29 mouse cellular contexts compared by ENCODE assay signal in genomic region chr1:131213361-131213760, GRCm38 (mm10). TPM values are rescaled to one million over a fixed set of nuclear protein-coding genes. Genes with fewer than 3 reads are reported as not detected.
DNase-seq lines count a peak whose midpoint lies in the region; ATAC-seq and TF ChIP-seq lines count a peak whose summit lies in the region.
"Had no signal": no experiment of that assay in that cellular context is flagged by ENCODE, and none has a peak within 500 bp of the region (broad histone marks: within the 10 kb centered on the region; RNA-seq: fewer than 3 reads in every experiment).

No protein-coding gene starts in this region.

- H3K9ac ChIP-seq in heart, postnatal 0 days (replicated peaks; ENCODE audit: low read depth, low read length), result 0 out of 2 replicates have a peak overlapping the region, but pooled peaks have one; percentile 30
- no peak overlapping the region for H3K9ac ChIP-seq in limb, embryonic 14.5 days (ENCODE audit: low read depth, low read length, severe bottlenecking)
- H3K9ac ChIP-seq: embryonic facial prominence, embryonic 12.5 days; forebrain, embryonic 15.5 days; heart, embryonic 15.5 days; hindbrain, embryonic 13.5 days; limb, embryonic 12.5 days; liver, embryonic 12.5 days; liver, postnatal 0 days had no signal

- no peak for DNase-seq in heart, postnatal 0 days (ENCODE audit: low spot score)
- no peak for DNase-seq in heart, adult 18-20 months
- peak; percentile 20 for DNase-seq in limb, embryonic 14.5 days (ENCODE audit: low spot score)
- no peak for DNase-seq in limb, embryonic 10.5 days (ENCODE audit: low spot score)
- peak; percentile 34 for DNase-seq in lung, postnatal 10 days
- no peak for DNase-seq in lung, adult 2 months
- DNase-seq in gastrocnemius, postnatal 25 days, result no peak
- DNase-seq: adrenal gland, postnatal 14 days; cerebellum, adult 11 months; cerebellum, adult 9-10 months; cerebellum, postnatal 36 days; gastrocnemius, postnatal 36 days; heart, adult 2 months; heart, postnatal 36 days; kidney, adult 2 months; kidney, postnatal 36 days; liver, postnatal 0 days; right cerebral cortex, postnatal 4 days had no signal

- no peak overlapping the region for H3K4me2 ChIP-seq in heart, postnatal 0 days (ENCODE audit: low read depth, low read length)
- H3K4me2 ChIP-seq in limb, embryonic 14.5 days (replicated peaks; ENCODE audit: low read depth, low read length, severe bottlenecking), result no peak overlapping the region
- H3K4me2 ChIP-seq: embryonic facial prominence, embryonic 12.5 days; forebrain, embryonic 15.5 days; heart, embryonic 15.5 days; hindbrain, embryonic 13.5 days; limb, embryonic 12.5 days; liver, embryonic 12.5 days; midbrain, embryonic 11.5 days had no signal

- no peak for TF ChIP-seq EP300 in heart, postnatal 0 days (IDR thresholded peaks at IDR 0.05; ENCODE audit: low read depth)

- no peak overlapping the region; the same call in 1 of the 2 replicates for H3K27ac ChIP-seq in heart, postnatal 0 days (ENCODE audit: low read depth)
- H3K27ac ChIP-seq in limb, embryonic 14.5 days (replicated peaks; ENCODE audit: low read depth, low read length), result no peak overlapping the region
- no peak overlapping the region for H3K27ac ChIP-seq in limb, embryonic 10.5 days
- H3K27ac ChIP-seq: embryonic facial prominence, embryonic 12.5 days; forebrain, embryonic 10.5 days; forebrain, embryonic 15.5 days; heart, adult 2 months; heart, embryonic 15.5 days; hindbrain, embryonic 13.5 days; layer of hippocampus, adult 2 months; limb, embryonic 12.5 days; liver, embryonic 12.5 days had no signal

- no peaks in the 10 kb centered on the region for H3K36me3 ChIP-seq in heart, postnatal 0 days (replicated peaks; ENCODE audit: control insufficient read depth, insufficient read depth, low read length)
- H3K36me3 ChIP-seq in limb, embryonic 14.5 days (ENCODE audit: control insufficient read depth, insufficient read depth, low read length), result no peaks in the 10 kb centered on the region
- H3K36me3 ChIP-seq in limb, embryonic 10.5 days, result no peaks in the 10 kb centered on the region
- H3K36me3 ChIP-seq: embryonic facial prominence, embryonic 12.5 days; forebrain, embryonic 10.5 days; forebrain, embryonic 15.5 days; heart, embryonic 15.5 days; hindbrain, embryonic 13.5 days; limb, embryonic 12.5 days; liver, embryonic 12.5 days had no signal

- no peak overlapping the region for H3K4me3 ChIP-seq in heart, postnatal 0 days (ENCODE audit: low read depth, low read length)
- H3K4me3 ChIP-seq in limb, embryonic 14.5 days (replicated peaks; ENCODE audit: low read length), result no peak overlapping the region
- H3K4me3 ChIP-seq in limb, embryonic 10.5 days, result no peak overlapping the region
- no peak overlapping the region for H3K4me3 ChIP-seq in lung, adult 2 months (replicated peaks; ENCODE audit: extremely low read depth, low read depth, low read length)
- H3K4me3 ChIP-seq: embryonic facial prominence, embryonic 12.5 days; forebrain, embryonic 10.5 days; forebrain, embryonic 15.5 days; heart, adult 2 months; heart, embryonic 15.5 days; hindbrain, embryonic 13.5 days; layer of hippocampus, adult 2 months; limb, embryonic 12.5 days; liver, embryonic 12.5 days had no signal

- no peak for TF ChIP-seq POLR2A in limb, embryonic 14.5 days (IDR thresholded peaks at IDR 0.05; ENCODE audit: borderline replicate concordance, extremely low read depth, insufficient read depth, insufficient read length)
- TF ChIP-seq POLR2A in lung, adult 2 months (IDR thresholded peaks at IDR 0.05; ENCODE audit: borderline replicate concordance, extremely low read depth, low read depth, low read length), result no peak

- no peak for TF ChIP-seq CTCF in heart, postnatal 0 days (IDR thresholded peaks at IDR 0.05; ENCODE audit: low read depth)
- no peak for TF ChIP-seq CTCF in lung, adult 2 months (IDR thresholded peaks at IDR 0.05; ENCODE audit: insufficient read depth, low read length)

- WGBS in heart, postnatal 0 days, result 67% methylated on average over 6 of the region's 6 CpGs
- 52% methylated on average over 6 of the region's 6 CpGs for WGBS in limb, embryonic 14.5 days
- 78% methylated on average over 6 of the region's 6 CpGs for WGBS in limb, embryonic 10.5 days
- WGBS in lung, adult 2 months, result 63% methylated on average over 6 of the region's 6 CpGs

- no peaks in the 10 kb centered on the region for H3K9me3 ChIP-seq in heart, postnatal 0 days (replicated peaks; ENCODE audit: control insufficient read depth, low read length)
- H3K9me3 ChIP-seq in limb, embryonic 14.5 days (ENCODE audit: control insufficient read depth, low read length), result no peaks in the 10 kb centered on the region
- no peaks in the 10 kb centered on the region for H3K9me3 ChIP-seq in limb, embryonic 10.5 days (replicated peaks)
- H3K9me3 ChIP-seq: embryonic facial prominence, embryonic 12.5 days; forebrain, embryonic 10.5 days; forebrain, embryonic 15.5 days; heart, embryonic 15.5 days; hindbrain, embryonic 13.5 days; limb, embryonic 12.5 days; liver, embryonic 12.5 days had no signal

- H3K27me3 ChIP-seq in heart, postnatal 0 days (ENCODE audit: control insufficient read depth, insufficient read depth, low read length), result no peaks in the 10 kb centered on the region
- H3K27me3 ChIP-seq in limb, embryonic 14.5 days (ENCODE audit: control insufficient read depth, insufficient read depth, low read length), result no peaks in the 10 kb centered on the region
- no peaks in the 10 kb centered on the region for H3K27me3 ChIP-seq in limb, embryonic 10.5 days (ENCODE audit: low read depth, poor library complexity, severe bottlenecking)
- H3K27me3 ChIP-seq: embryonic facial prominence, embryonic 12.5 days; forebrain, embryonic 15.5 days; heart, embryonic 15.5 days; hindbrain, embryonic 13.5 days; limb, embryonic 12.5 days; liver, embryonic 12.5 days had no signal

- H3K4me1 ChIP-seq in heart, postnatal 0 days (ENCODE audit: control insufficient read depth, insufficient read depth), result peaks cover 5% of the 10 kb centered on the region
- peaks cover 7% of the 10 kb centered on the region for H3K4me1 ChIP-seq in limb, embryonic 14.5 days (ENCODE audit: control insufficient read depth, insufficient read depth, low read length)
- H3K4me1 ChIP-seq in limb, embryonic 10.5 days, result 0 out of 2 replicates have a peak, but pooled peaks cover 4% of the 10 kb centered on the region
- no peaks in the 10 kb centered on the region; the same call in 1 of the 2 replicates for H3K4me1 ChIP-seq in lung, adult 2 months (ENCODE audit: control insufficient read depth, insufficient read depth, low read length)
- H3K4me1 ChIP-seq: liver, embryonic 12.5 days had no signal

- no peak for ATAC-seq in heart, postnatal 0 days (ENCODE audit: insufficient read depth, low read depth)
- ATAC-seq in limb, embryonic 14.5 days (ENCODE audit: low FRiP score, low read depth), result no peak
- ATAC-seq: CD4-positive, CD25-positive, alpha-beta regulatory T cell, adult 4 months; forebrain, embryonic 15.5 days; liver, embryonic 12.5 days; liver, postnatal 0 days; midbrain, embryonic 16.5 days had no signal

RNA-seq across cellular contexts. Expression of gene Rassf5, which starts 31.7 kb away (rescaled TPM):
- total RNA-seq in heart, postnatal 0 days (2014; rRNA removed; ENCODE audit: low replicate concordance), result 3.3 and 23.4 TPM in 2 replicates
- 2.9 and 3.3 TPM in 2 replicates for polyA plus RNA-seq in heart, postnatal 0 days (2015; fragmentation: Nextera tagmentation; extraction: Ambion mirVana)
- total RNA-seq in heart, adult 18-20 months (2021), result 1 to 10 TPM; 2.2 to 4.4 TPM
- 3.2 and 3.8 TPM in 2 replicates for polyA plus RNA-seq in limb, embryonic 14.5 days (2012; rRNA removed)
- 3.1 and 3.2 TPM in 2 replicates for polyA plus RNA-seq in limb, embryonic 14.5 days (2014; fragmentation: Nextera tagmentation; extraction: Ambion mirVana)
- polyA plus RNA-seq in limb, embryonic 10.5 days (2016; fragmentation: Nextera tagmentation; extraction: Ambion mirVana), result 1.2 and 1.3 TPM in 2 replicates
- 18.9 and 19.1 TPM in 2 replicates for polyA plus RNA-seq in lung, adult 2 months (2012; rRNA removed)
- under 1 TPM; 0.70 to 0.90 TPM for total RNA-seq in gastrocnemius, postnatal 25 days (2021)

Comparison
In these comparisons a context has a peak if more than half of its experiments do, and no peak if none do; other contexts are left out.
1. DNase-seq: peak in limb, embryonic 14.5 days (single experiment) and lung, postnatal 10 days (single experiment); none in heart, postnatal 0 days (single experiment), heart, adult 18-20 months (0 of 2), limb, embryonic 10.5 days (single experiment), lung, adult 2 months (single experiment) and gastrocnemius, postnatal 25 days (single experiment).